Mouse (Mus musculus): ENCODE data around the gene Slc12a1.
A peak's percentile ranks its signal among the peaks of the same experiment; 100 is the strongest.
"Not testable (repeated sequence)": the region's sequence is repeated elsewhere in the genome, so short reads cannot be mapped to it uniquely, and the experiment has no call there.

Slc12a1 gene

GRCm38 (mm10) chr2:125152388-125152787 is at the start of gene Slc12a1:
Gene Slc12a1 (plus strand): TSS chr2:125152505.
- no peak for DNase-seq (ENCODE audit: low spot score)

GRCm38 (mm10) chr2:125104491-125104890 is 47.8 kb upstream of the Slc12a1 start:
- DNase-seq (ENCODE audit: low spot score), result not testable (repeated sequence)

GRCm38 (mm10) chr2:125106536-125106935 is 45.8 kb upstream of the Slc12a1 start:
- not testable (repeated sequence) for DNase-seq (ENCODE audit: low spot score)

- no peak for DNase-seq (ENCODE audit: low spot score)
Observed at GRCm38 (mm10) chr2:125119381-125120110, 32.8 kb upstream of the Slc12a1 start.

- DNase-seq (ENCODE audit: low spot score), result no peak
Observed at GRCm38 (mm10) chr2:125122288-125122623, 30.0 kb upstream of the Slc12a1 start.

GRCm38 (mm10) chr2:125122624-125123476 is 29.5 kb upstream of the Slc12a1 start:
- DNase-seq (ENCODE audit: low spot score), result peak; percentile 19

GRCm38 (mm10) chr2:125123477-125123852 is 28.8 kb upstream of the Slc12a1 start, which contains the start of gene Myef2:
Gene Myef2 (minus strand): TSS chr2:125123661.
- peak; percentile 53 for DNase-seq (ENCODE audit: low spot score)

- no peak for DNase-seq (ENCODE audit: low spot score)
Observed at GRCm38 (mm10) chr2:125125824-125126223, 26.5 kb upstream of the Slc12a1 start.

- DNase-seq (ENCODE audit: low spot score), result no peak
Observed at GRCm38 (mm10) chr2:125126792-125127191, 25.5 kb upstream of the Slc12a1 start.

- DNase-seq (ENCODE audit: low spot score), result no peak
Observed at GRCm38 (mm10) chr2:125134113-125134512, 18.2 kb upstream of the Slc12a1 start.

GRCm38 (mm10) chr2:125135903-125136811 is 16.1 kb upstream of the Slc12a1 start, which contains the start of gene Ctxn2:
Gene Ctxn2 (plus strand): TSS chr2:125136692.
- peak; percentile 65 for DNase-seq (ENCODE audit: low spot score)

GRCm38 (mm10) chr2:125136846-125137245 is 15.5 kb upstream of the Slc12a1 start:
- DNase-seq (ENCODE audit: low spot score), result no peak

- no peak for DNase-seq (ENCODE audit: low spot score)
Observed at GRCm38 (mm10) chr2:125142336-125142735, 10.0 kb upstream of the Slc12a1 start.

GRCm38 (mm10) chr2:125154294-125154693 is 2.0 kb downstream of the Slc12a1 start:
- no peak for DNase-seq (ENCODE audit: low spot score)

GRCm38 (mm10) chr2:125155504-125155903 is 3.2 kb downstream of the Slc12a1 start:
- DNase-seq (ENCODE audit: low spot score), result no peak

GRCm38 (mm10) chr2:125162012-125162470 is 9.7 kb downstream of the Slc12a1 start:
- no peak for DNase-seq (ENCODE audit: low spot score)

GRCm38 (mm10) chr2:125178225-125178798 is 26.0 kb downstream of the Slc12a1 start:
- no peak for DNase-seq (ENCODE audit: low spot score)

GRCm38 (mm10) chr2:125187904-125188303 is 35.6 kb downstream of the Slc12a1 start:
- no peak for DNase-seq (ENCODE audit: low spot score)

GRCm38 (mm10) chr2:125189197-125189596 is 36.9 kb downstream of the Slc12a1 start:
- no peak for DNase-seq (ENCODE audit: low spot score)

- no peak for DNase-seq (ENCODE audit: low spot score)
Observed at GRCm38 (mm10) chr2:125192905-125193304, 40.6 kb downstream of the Slc12a1 start.

- no peak for DNase-seq (ENCODE audit: low spot score)
Observed at GRCm38 (mm10) chr2:125196771-125197170, 44.5 kb downstream of the Slc12a1 start.
